Mouse (Mus musculus) ovary, postnatal 36 days (tissue): Measurements from ENCODE around the gene Klk4.

ENCODE experiments used
- DNase-seq: peaks from one replicate; pipeline ENCODE4 v3.0.0; 2022; ENCODE audit warnings: low spot score, mixed read lengths

The Klk4 gene

DNA sequence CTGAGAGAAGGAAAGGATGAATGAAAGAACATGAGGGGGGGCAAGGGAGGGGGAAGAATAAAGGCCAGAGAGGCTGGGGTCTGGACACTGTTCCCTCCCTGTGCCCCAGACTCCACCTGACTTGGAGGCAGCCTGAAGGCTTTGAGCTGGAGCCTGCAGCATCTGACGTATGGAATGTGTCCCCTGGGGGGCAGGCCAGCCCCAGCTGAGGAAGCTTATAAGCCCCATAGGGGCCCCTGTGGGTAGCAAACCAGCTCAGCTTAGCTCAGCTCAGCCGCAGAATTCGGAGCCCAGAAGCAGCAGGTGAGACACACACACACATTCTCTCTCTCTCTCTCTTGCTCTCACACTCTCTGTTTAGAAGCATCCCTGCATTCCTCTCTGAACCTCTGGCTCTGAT, at the start of gene Klk4:
Klk4 (plus strand) TSS at position 249 of the 400 bp plus-strand sequence.
- DNase-seq, result no peak

DNA sequence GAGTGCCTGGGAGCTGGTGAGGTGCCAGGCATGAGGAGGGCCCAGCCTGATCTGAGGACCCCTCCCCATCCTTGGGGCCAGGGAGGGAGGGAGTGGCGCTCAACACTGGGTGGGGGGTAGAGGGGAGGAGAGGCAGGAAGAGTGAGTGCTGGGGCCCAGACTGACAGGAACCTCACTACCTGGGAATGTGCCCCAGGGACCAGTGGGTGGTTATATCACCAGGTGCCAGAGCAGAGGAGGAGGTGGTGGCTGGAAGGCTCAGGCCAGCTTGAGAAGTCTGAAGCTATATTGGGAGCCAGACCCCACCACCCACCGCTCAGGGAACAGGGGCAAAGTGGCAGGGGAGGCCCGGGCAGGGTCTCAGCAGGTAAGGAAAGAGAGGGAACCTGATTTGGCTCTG, 39.3 kb upstream of the Klk4 start, which contains the start of gene Klk5:
Klk5 (plus strand) TSS at position 271 of the 400 bp plus-strand sequence.
- no peak for DNase-seq

DNA sequence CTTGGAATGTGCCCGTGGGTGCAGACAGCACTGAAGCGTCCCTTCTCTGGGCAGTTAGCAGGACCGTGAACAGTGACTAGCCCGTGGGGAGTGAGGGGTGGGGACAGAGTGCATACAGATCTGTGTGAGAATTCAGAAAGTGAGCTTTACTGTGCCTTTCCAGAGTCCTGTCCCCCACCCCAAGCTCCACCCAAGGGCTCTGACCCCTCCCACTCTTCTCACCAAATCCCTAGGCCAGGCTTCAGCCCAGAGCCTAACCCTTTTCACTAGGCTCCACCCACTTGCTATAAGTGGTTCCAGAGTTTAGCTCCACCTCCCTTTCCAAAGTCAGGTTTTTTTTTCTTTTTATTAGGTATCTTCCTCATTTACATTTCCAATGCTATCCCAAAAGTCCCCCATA, 37.2 kb upstream of the Klk4 start:
- DNase-seq, result no peak

DNA sequence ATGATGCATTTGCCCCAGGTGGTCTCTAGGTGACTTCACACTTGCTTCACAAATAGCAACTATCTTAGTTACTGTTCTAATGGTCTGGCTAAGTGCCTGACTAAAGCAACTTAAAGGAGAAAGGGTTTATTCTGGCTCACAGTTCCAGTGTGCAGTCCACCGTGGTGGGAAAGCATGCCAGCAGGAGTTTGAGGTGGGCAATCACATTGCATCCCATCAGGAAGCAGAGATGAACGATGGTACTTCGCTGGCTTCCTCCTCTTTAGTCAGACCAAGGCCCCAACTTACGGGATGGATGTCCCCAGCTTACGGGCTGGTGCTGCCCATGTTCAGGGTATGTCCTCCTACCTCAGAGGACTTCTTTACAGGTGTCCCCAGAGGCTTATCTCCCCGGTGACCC, 29.3 kb upstream of the Klk4 start:
- no peak for DNase-seq

DNA sequence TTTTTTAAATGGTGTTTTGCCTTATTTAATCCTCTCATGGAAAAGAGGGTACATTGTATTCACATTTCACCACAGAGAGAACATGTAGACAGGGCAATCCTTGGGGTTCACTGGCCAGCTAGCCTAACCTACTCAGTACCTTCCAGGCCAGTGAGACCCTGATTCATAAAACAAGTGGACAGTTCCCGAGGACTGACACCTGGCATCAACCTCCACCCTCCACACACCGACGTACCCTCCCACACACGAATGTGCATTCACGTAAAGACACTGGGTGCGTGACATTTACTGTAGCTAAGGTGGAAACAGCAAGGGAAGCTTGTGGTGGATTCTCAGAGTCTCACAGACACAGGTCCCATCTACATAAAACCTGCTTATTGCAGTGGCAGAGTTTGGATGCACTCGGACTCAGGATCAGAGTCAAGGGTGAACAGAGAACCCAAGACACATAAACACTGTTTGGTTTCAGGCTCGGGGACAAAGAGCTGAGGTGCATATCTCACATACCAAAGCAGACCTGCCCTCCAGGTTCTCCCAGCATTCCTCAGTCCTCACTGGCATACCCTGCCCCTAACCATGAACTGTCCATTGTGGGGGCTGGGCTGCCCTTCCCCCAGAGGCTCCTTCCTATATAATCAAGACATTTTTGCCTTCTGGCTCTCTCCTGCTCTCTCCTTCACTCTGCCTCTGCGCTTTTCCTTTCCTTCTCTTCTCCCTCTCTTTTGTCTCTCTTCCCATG, 26.1 kb upstream of the Klk4 start:
- no peak for DNase-seq

DNA sequence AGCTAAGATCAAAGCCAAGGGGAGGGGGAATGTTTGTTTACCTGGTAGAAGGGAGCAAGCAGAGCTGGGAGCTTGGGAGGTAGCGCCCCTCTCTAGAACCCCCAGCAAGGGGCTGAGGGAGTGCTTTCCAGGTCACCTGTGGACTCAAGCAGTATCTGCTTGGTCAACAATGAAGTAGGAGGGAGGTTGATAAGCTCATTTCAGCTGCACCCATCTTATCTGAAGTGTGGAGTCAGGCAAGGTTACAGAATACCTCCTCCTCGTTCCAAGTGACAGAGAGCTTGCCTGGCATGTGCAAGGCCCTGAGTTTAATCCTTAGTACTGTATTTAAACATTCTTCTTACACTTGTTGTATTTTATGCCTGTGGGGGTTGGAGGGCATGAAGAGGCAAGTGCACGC, 25.3 kb upstream of the Klk4 start:
- no peak for DNase-seq

DNA sequence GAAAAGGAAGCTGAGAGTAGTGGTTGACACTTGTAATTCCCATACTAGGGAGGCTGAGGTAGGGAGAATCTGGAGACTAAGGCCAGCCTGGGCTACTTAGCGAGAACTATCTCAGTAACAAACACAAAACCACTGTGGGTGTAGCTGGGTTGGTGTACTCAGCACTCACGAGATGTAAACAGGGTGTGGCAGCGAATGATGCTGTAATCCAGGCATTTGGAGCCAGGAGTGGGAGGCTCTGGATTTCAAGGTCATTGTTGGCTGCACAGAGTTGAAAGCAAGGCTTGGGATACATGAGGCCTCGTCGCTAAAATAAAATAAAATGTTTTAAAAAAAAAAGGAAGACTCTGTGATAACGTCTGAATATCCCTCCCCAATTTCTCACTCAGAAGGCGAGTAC, 24.7 kb upstream of the Klk4 start:
- DNase-seq, result no peak

DNA sequence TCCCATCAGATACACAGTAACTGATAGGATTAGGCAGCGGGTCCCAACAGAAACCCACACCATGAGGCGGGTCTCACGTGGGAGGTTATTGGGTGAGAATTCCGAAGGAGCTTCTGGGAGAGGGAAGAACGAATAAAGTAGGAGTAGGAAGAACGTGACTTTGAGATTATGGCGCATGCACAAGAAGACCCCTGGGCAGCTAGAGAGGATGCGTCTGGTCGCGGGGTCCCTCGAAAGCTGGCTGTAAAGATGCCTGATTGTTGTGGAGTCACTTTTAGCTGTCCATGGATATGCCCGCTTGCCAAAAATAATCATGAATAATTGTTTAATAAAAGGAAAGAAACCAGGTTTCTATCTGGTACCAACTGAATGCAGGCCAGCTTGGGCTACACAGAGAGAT, 23.5 kb upstream of the Klk4 start:
- no peak for DNase-seq

DNA sequence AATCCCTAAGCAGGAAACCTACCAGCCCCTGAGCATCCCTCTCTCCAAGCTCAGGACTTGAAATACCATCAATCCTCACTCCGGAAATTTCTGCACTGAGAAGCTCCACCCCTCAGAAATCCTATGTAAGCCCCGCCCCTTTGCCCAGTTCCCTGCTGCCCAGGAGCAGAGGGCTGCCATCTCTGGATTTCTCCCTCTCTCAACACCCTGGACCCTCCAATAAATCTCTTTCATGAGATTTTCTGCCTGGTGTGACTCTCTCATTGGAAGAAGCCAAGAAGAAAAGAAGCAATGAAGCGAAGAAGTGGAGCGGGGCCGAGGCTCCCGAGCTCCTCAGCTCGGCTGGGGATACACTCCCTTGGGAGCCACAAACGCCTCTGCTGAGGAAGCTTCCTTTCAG, 20.5 kb upstream of the Klk4 start:
- DNase-seq, result no peak

DNA sequence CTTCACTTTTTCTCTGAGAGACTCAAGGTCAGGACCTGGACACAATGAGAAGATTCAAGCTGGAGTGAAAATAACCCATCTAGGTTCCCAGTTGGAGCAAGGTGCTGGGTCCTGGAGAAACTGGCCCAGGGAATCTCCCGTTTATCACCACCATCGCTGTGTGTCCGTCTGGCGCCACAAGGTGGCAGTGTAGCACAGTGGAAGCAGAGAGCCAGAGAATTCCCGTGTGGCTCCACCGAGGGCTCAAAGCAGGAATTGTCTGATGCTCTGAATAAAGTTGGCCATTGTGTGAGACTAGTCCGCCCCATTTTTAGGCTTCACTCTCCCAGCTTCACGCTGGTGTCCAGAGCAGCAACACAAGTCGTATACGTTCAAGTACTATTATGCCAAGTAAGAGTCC, 7.7 kb upstream of the Klk4 start:
- peak; percentile 51 for DNase-seq

DNA sequence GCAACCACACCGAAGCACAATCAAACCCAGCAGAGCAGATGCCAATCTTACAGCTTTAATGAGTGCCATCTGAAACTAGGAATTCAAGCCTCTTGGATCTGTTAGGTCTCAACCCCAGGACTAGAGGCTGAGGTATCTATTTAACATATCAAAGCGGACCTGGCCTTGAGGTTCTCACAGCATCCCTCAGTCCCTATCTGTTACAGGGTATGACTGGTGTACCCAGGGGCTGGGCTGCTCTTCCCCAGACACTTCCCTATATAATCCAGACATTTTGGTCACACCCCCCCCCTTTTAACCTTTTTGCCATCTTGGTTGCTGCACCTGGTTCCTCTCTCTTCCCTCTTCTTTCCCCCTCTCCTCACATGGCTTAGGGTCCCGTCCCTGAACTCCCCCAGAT, 7.3 kb upstream of the Klk4 start:
- no peak for DNase-seq

DNA sequence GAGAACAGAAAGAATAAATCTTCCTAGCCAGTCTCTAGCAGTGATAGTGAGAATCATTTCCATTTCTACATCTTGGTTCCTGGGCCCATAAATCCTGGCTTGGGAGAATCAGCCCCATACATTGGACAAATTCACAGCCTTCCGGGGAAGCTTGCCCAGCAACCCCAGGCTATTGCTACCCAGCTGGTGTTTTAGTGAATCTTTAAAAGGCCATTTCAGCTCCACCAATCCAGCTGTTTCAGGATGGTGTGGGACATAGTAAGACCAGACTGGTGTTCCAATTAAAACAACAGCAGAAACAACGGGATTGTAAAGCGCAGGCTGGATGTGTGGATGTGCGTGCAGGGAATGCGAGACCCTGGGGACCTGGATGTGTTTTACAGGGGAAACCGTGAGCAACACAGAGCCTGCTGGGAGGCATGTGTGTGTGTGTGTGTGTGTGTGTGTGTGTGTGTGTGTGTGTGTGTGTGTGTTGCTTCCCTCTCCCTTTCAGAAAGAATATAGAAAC, 6.0 kb upstream of the Klk4 start:
- no peak for DNase-seq

DNA sequence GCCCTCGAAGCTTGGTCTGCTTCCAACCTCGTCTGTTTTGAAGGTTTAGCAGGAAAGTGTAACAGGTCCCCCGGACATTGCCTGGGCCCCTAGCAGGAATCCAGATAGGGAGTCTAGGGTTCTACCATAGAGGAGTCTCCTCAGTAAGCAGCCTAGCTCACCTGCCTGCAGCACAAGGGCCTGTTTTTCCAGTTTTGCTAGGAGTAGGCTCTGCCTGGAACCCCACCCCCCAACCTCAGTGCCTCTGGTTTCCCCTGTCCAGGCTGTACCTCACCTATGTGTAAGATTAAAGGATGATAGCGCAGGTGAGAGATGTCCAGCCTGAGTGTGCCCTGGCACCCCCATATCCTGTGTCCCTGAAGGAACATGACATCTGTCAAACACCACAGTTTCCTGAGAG, 4.5 kb upstream of the Klk4 start:
- no peak for DNase-seq

DNA sequence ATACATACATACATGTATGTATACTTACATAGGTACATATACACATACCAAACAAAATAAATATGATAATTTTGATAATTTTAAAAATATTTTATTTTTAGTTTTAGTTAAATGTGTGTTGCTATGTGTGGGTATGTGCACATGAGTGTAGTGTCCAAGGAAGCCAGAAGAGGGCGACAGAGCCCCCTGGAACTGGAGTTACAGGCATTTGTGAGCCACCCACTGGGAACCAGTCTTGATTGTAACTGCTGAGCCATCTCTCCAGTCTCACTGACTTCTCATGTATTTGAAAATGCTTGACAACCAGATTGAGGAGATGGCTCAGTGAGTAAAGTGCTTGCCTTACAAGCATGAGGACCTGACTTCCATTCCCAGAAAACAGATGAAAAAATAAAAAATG, 2.7 kb upstream of the Klk4 start:
- no peak for DNase-seq

DNA sequence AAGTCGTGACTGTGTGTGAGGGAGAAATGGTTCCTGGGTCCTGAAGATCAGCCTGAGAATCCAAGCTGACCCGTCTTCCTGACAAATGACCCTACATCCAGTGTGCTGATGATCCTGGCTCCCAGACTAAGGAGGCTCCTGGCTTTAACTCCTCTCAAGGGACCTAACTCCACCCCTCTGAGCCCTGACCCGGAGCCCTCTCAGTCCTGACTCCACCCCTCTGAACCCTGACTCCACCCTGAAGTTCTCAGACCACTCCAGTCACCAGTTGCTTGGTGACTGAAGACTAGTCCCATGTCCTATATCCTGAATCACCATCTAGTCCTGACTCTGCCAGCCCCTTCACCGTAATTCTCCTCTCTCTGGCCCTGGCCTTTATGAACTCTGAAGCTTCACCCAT, 1.4 kb downstream of the Klk4 start:
- DNase-seq, result no peak

DNA sequence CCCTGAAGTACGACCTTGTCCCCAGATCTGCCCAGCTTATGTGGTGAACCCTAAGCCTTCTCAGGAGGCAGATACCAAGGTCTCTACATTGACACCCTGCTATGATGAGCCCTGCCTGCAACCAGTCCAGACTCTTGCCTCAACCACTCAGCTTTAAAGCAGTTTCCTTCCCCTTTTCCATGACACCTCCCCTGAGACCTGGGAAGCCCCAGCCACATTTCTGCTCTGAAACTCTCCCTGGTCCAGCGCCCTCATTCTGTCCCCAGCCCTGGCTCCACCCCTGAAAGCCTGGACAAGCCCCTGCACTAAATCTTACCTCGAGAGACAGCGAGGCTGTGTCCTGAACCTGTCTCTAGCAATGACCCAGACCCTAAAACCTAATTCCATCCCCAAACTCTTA, 1.9 kb downstream of the Klk4 start:
- DNase-seq, result no peak

DNA sequence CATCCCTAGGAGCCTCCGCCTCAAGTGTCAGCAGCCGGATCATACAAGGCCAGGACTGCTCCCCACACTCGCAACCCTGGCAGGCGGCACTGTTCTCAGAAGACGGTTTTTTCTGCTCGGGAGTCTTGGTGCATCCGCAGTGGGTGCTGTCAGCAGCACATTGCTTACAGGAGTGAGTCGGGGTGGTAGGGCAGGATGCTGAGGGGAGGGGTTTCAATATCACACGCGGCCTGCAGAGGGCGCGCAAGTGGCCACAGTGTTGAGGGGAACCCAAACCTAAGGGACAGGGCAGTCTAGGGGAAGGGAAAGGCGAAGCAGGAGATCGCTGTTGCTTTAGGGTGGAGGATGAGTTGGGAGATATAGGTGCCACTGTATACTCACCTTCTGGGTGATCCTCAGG, 2.6 kb downstream of the Klk4 start:
- DNase-seq, result peak; percentile 47

DNA sequence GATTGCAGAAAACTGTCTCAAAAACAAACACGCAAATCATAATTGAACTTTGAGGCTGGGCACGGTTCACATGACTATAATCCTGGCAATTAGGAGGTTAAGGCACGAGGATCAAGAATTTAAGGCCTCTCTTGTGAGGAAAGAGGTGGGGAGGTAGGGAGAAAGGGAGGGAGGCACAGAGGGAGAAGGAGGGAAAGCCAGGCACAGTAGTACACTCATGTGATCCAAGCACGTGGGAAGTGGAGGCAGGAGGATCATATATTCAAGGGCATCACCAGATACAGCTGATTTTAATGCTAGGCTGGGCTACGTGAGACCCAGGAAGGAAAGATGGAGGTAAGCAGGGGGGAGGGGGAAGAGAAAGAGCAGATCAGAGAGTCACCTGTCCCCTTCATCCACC, 10.4 kb downstream of the Klk4 start:
- no peak for DNase-seq

DNA sequence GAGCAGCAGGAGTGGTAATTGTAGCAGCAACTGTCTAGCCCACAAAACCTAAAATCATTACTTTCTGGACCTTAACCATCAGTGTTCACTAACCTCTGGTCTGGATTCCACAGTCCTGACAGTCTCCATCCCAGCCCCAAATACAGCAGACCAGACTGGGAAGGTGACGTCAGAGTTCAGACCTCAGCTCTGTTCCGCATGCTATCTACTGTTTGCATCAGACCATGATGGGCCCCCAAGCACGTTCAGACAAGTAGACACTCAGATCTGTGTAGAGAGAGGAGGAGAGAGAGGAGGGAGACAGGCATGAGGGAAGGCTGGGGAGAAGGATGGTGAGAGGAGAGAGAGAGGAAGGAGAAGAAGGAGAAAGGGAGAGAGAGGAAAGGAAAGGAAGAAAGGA, 10.8 kb downstream of the Klk4 start:
- no peak for DNase-seq

DNA sequence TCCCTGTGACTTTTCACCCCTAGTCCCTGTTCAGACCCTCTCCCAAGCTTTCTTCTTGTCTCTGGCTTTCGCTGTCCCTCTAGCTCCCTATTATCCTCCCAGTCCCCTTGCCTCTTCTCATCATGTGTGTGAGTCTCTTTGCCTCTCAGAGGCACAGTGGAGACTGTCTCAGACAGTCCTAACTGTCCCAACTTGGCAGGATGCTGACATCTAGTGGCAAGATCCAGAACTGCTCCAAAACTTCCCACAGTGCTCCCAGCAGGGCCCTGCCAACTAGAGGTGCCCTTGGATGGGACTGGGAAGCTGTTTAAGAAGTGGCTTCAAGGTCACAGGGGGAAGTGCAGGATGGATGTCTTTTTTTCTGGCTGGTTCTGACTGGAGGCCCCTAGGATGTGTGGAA, 13.9 kb downstream of the Klk4 start:
- peak; percentile 75 for DNase-seq

DNA sequence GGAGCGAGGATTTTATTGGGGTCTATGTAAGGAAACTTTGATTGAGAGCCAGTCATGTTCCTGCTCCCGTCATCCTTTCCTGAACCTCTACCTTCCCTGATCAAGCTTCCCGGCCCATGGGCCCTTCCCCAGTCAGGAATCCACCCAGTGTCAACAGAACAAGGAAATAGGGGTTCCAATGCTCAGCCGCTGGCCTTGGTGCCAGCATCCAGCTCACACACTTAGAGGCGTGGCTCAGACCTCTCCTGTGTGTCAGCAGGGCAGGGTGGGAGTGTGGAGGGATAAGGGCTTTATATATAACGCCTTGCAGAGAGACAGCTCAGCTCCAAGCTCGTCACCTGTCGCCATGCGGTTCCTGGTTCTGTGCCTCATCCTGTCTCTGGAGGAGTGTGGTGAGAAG, 33.9 kb downstream of the Klk4 start:
- no peak for DNase-seq

DNA sequence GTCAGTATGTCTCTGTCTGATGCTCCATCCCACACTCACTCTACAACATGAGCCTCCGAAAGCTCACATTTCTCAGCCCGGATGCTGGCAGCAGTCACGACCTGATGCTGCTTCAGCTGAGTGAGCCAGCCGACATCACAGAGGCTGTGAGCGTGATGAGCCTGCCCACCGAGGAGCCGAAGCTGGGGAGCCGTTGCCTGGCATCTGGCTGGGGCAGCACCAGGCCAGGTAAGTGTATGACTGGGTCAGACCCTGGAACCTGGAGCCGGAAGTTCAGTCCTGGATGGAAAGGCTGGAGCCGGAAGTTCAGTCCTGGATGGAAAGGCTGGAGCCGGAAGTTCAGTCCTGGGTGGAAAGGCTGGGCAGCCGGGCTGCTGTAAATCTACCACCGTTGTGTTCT, 37.5 kb downstream of the Klk4 start:
- DNase-seq, result no peak

DNA sequence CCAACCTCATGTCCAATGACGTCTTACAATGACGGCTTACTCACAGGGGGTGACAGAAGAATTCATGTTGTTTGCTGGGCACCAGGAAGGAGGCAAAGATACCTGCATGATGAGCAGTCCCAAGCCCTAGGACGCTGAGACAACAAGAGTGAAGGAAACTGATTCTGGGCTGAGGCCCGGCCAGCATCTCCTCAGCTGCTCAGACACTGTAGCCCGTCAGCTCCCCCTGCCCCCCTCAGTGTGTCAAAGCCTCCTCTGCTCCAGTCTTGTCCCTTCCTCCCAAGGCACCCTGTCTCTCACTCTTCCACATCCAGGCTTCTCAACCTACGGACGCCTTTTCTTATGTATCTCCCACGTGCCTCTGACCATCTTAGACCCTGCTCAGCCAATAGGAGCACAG, 37.9 kb downstream of the Klk4 start:
- no peak for DNase-seq
